Mouse (Mus musculus): ENCODE results near the gene Grin3b.

DNA sequence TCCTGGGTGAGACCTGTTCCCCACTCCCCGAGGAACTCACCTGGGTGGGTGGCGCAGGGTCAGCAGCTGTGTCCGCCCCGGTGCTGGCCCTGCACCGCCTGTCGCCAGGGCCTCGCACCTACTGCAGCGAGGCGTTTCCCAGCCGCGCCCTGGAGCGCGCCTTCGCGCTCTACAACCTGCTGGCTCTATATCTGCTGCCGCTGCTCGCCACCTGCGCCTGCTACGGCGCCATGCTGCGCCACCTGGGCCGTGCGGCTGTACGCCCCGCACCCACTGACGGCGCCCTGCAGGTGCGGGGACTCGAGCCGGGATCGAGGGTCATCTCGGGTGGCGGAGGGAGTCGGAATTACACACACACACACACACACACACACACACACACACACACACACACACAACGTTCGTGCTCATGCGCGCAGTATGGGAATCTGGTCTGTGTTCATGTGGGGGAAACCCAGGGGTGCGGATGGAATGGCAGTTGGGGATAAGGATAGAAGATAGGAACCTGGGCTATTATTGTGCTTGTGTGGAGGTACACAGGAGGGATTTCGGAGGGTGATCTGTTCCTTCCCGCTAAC lies 49.5 kb upstream of the Grin3b start, which contains the start of gene R3hdm4:
- TF ChIP-seq POLR2A (IDR thresholded peaks at IDR 0.05; ENCODE audit: low read depth, low read length) (no peak), CTCF (IDR thresholded peaks at IDR 0.05; ENCODE audit: extremely low read depth, insufficient read depth, insufficient read length, insufficient replicate concordance) (no peak)
